Comparison of ENCODE assay signal across 8 mouse cellular contexts in genomic region chr11:116087194-116088130, GRCm38 (mm10). TPM values are rescaled to one million over a fixed set of nuclear protein-coding genes. Genes with fewer than 3 reads are reported as not detected.
DNase-seq lines count a peak whose midpoint lies in the region; ATAC-seq and TF ChIP-seq lines count a peak whose summit lies in the region.

No protein-coding gene starts in this region.

- peak; percentile 90 for TF ChIP-seq CTCF in liver, adult 2 months (IDR thresholded peaks at IDR 0.05; ENCODE audit: low read depth, low read length)

- H3K36me3 ChIP-seq in embryonic facial prominence, embryonic 14.5 days (ENCODE audit: control insufficient read depth, insufficient read depth, low read length), result peaks cover 16% of the 10 kb centered on the region
- H3K36me3 ChIP-seq in heart, embryonic 10.5 days, result peaks cover 25% of the 10 kb centered on the region
- H3K36me3 ChIP-seq in kidney, embryonic 14.5 days (ENCODE audit: control insufficient read depth, insufficient read depth, low read length), result peaks cover 16% of the 10 kb centered on the region
- H3K36me3 ChIP-seq in liver, adult 2 months (ENCODE audit: control insufficient read depth, insufficient read depth, low read length), result peaks cover 7% of the 10 kb centered on the region; the same call in 1 of the 2 replicates
- no peaks in the 10 kb centered on the region; the same call in none of the 2 replicates for H3K36me3 ChIP-seq in splenic B cell, adult 2 months (ENCODE audit: control insufficient read depth, insufficient read depth, low read length, poor library complexity, severe bottlenecking)

- peak; percentile 94 for DNase-seq in A20 (ENCODE audit: low read depth, low spot score)
- peak; percentile 92 to 94 for DNase-seq in adrenal gland, postnatal 36 days
- DNase-seq in embryonic facial prominence, embryonic 14.5 days (ENCODE audit: low spot score), result peak; percentile 88
- DNase-seq in heart, embryonic 10.5 days (ENCODE audit: low spot score), result peak; percentile 96
- DNase-seq in liver, adult 2 months (ENCODE audit: extremely low read depth, low read depth, low spot score), result peak; percentile 90
- peak; percentile 91 for DNase-seq in splenic B cell, adult 2 months (ENCODE audit: low read depth, low spot score)

- peak; percentile 84 for ATAC-seq in embryonic facial prominence, embryonic 14.5 days (ENCODE audit: low read depth)
- peak; percentile 69 for ATAC-seq in kidney, embryonic 14.5 days (ENCODE audit: low FRiP score, low TSS enrichment)
- ATAC-seq in monocyte, adult 5-6 weeks (replicated peaks; ENCODE audit: insufficient number of reproducible peaks, low FRiP score, low TSS enrichment, poor library complexity, severe bottlenecking), result peak; percentile 41

- H3K79me2 ChIP-seq in liver, adult 2 months (ENCODE audit: control insufficient read depth, insufficient read depth, low read length), result peaks cover 6% of the 10 kb centered on the region; the same call in 1 of the 2 replicates

- H3K9ac ChIP-seq in embryonic facial prominence, embryonic 14.5 days (ENCODE audit: low read depth, low read length), result peak overlapping the region; percentile 39
- peak overlapping the region; percentile 50; the same call in 1 of the 2 replicates for H3K9ac ChIP-seq in kidney, embryonic 14.5 days (ENCODE audit: low read depth, low read length)
- peak overlapping the region; percentile 72 for H3K9ac ChIP-seq in liver, adult 2 months (ENCODE audit: low read depth, low read length)

- peak overlapping the region; percentile 50 for H3K4me3 ChIP-seq in embryonic facial prominence, embryonic 14.5 days (ENCODE audit: low read depth, low read length)
- H3K4me3 ChIP-seq in heart, embryonic 10.5 days, result peak overlapping the region; percentile 63
- H3K4me3 ChIP-seq in kidney, embryonic 14.5 days (ENCODE audit: low read length), result peak overlapping the region; percentile 50
- H3K4me3 ChIP-seq in liver, adult 2 months (ENCODE audit: insufficient read depth, low read depth, low read length), result peak overlapping the region; percentile 38

- H3K4me2 ChIP-seq in embryonic facial prominence, embryonic 14.5 days (ENCODE audit: low read depth, low read length), result peak overlapping the region; percentile 64
- peak overlapping the region; percentile 54 for H3K4me2 ChIP-seq in kidney, embryonic 14.5 days (replicated peaks; ENCODE audit: low read depth, low read length)

- H3K4me1 ChIP-seq in embryonic facial prominence, embryonic 14.5 days (ENCODE audit: control insufficient read depth, insufficient read depth, low read length), result peaks cover 12% of the 10 kb centered on the region
- peaks cover 33% of the 10 kb centered on the region for H3K4me1 ChIP-seq in heart, embryonic 10.5 days
- peaks cover 12% of the 10 kb centered on the region for H3K4me1 ChIP-seq in kidney, embryonic 14.5 days (ENCODE audit: control insufficient read depth, insufficient read depth, low read length)
- H3K4me1 ChIP-seq in liver, adult 2 months (ENCODE audit: control insufficient read depth, insufficient read depth, low read length), result peaks cover 22% of the 10 kb centered on the region

- peak overlapping the region; percentile 75 for H3K27ac ChIP-seq in embryonic facial prominence, embryonic 14.5 days (replicated peaks; ENCODE audit: low read depth, low read length)
- peak overlapping the region; percentile 88 for H3K27ac ChIP-seq in heart, embryonic 10.5 days
- peak overlapping the region; percentile 76 for H3K27ac ChIP-seq in kidney, embryonic 14.5 days (ENCODE audit: low read depth, low read length)
- H3K27ac ChIP-seq in liver, adult 2 months (replicated peaks; ENCODE audit: insufficient read depth, low read depth, low read length), result peak overlapping the region; percentile 98

- no peaks in the 10 kb centered on the region for H3K27me3 ChIP-seq in embryonic facial prominence, embryonic 14.5 days (replicated peaks; ENCODE audit: control insufficient read depth, insufficient read depth, low read length)
- no peaks in the 10 kb centered on the region for H3K27me3 ChIP-seq in heart, embryonic 10.5 days (ENCODE audit: insufficient read depth, poor library complexity, severe bottlenecking)
- H3K27me3 ChIP-seq in kidney, embryonic 14.5 days (ENCODE audit: control insufficient read depth, insufficient read depth, low read length), result no peaks in the 10 kb centered on the region
- no peaks in the 10 kb centered on the region for H3K27me3 ChIP-seq in liver, adult 2 months (ENCODE audit: control insufficient read depth, insufficient read depth, low read length)
- no peaks in the 10 kb centered on the region for H3K27me3 ChIP-seq in splenic B cell, adult 2 months (ENCODE audit: control insufficient read depth, insufficient read depth, low read length, poor library complexity, severe bottlenecking)

- 2% methylated on average over 31 of the region's 31 CpGs for whole genome bisulfite sequencing in embryonic facial prominence, embryonic 14.5 days
- WGBS in heart, embryonic 10.5 days, result 5% methylated on average over 31 of the region's 31 CpGs
- 4% methylated on average over 31 of the region's 31 CpGs for WGBS in kidney, embryonic 14.5 days
- 1% methylated on average over 31 of the region's 31 CpGs for WGBS in liver, adult 2 months

- H3K9me3 ChIP-seq in embryonic facial prominence, embryonic 14.5 days (ENCODE audit: control insufficient read depth, low read length), result no peaks in the 10 kb centered on the region
- no peaks in the 10 kb centered on the region for H3K9me3 ChIP-seq in heart, embryonic 10.5 days
- H3K9me3 ChIP-seq in kidney, embryonic 14.5 days (ENCODE audit: control insufficient read depth, low read length), result no peaks in the 10 kb centered on the region

- TF ChIP-seq POLR2A in liver, adult 2 months (IDR thresholded peaks at IDR 0.05; ENCODE audit: extremely low read depth, insufficient read depth, low read length), result 0 out of 2 replicates have a peak, but pooled peaks have one; percentile 23

RNA-seq across cellular contexts. Expression of gene Wbp2, which starts 0.7 kb away (rescaled TPM):
- 100 to 1,000 TPM; 157 to 178 TPM for total RNA-seq in adrenal gland, postnatal 36 days (2021)
- polyA plus RNA-seq in embryonic facial prominence, embryonic 14.5 days (2014; fragmentation: Nextera tagmentation; extraction: Ambion mirVana), result 69.0 and 74.9 TPM in 2 replicates
- 122 and 158 TPM in 2 replicates for polyA plus RNA-seq in heart, embryonic 10.5 days (2016; fragmentation: Nextera tagmentation; extraction: Ambion mirVana)
- 55.2 and 80.2 TPM in 2 replicates for polyA plus RNA-seq in kidney, embryonic 14.5 days (2014; fragmentation: Nextera tagmentation; extraction: Ambion mirVana)
- 14.8 and 24.8 TPM in 2 replicates for total RNA-seq in liver, adult 2 months (2014; rRNA removed)
- 166 and 179 TPM in 2 replicates for polyA plus RNA-seq in liver, adult 2 months (2012; rRNA removed)
- total RNA-seq in monocyte, adult 5-6 weeks (2017), result 59.0 to 73.8 TPM (median 62.7 TPM) in 3 replicates

RNA-seq across cellular contexts. Expression of gene Unc13d, which starts 9.7 kb away (rescaled TPM):
- under 1 TPM; 0.49 to 0.66 TPM for total RNA-seq in adrenal gland, postnatal 36 days (2021)
- 2.0 and 2.6 TPM in 2 replicates for polyA plus RNA-seq in embryonic facial prominence, embryonic 14.5 days (2014; fragmentation: Nextera tagmentation; extraction: Ambion mirVana)
- polyA plus RNA-seq in heart, embryonic 10.5 days (2016; fragmentation: Nextera tagmentation; extraction: Ambion mirVana), result 6.1 and 7.2 TPM in 2 replicates
- 1.3 and 1.5 TPM in 2 replicates for polyA plus RNA-seq in kidney, embryonic 14.5 days (2014; fragmentation: Nextera tagmentation; extraction: Ambion mirVana)
- 0.37 and 0.87 TPM in 2 replicates for total RNA-seq in liver, adult 2 months (2014; rRNA removed)
- polyA plus RNA-seq in liver, adult 2 months (2012; rRNA removed), result 0.54 and 1.4 TPM in 2 replicates
- 27.7 to 53.1 TPM (median 29.1 TPM) in 3 replicates for total RNA-seq in monocyte, adult 5-6 weeks (2017)

RNA-seq across cellular contexts. Expression of gene Trim47, which starts 39.5 kb away (rescaled TPM):
- 10 to 100 TPM; 14.7 to 23.0 TPM for total RNA-seq in adrenal gland, postnatal 36 days (2021)
- 25.6 and 29.0 TPM in 2 replicates for polyA plus RNA-seq in embryonic facial prominence, embryonic 14.5 days (2014; fragmentation: Nextera tagmentation; extraction: Ambion mirVana)
- 25.9 and 38.7 TPM in 2 replicates for polyA plus RNA-seq in heart, embryonic 10.5 days (2016; fragmentation: Nextera tagmentation; extraction: Ambion mirVana)
- 12.2 and 12.8 TPM in 2 replicates for polyA plus RNA-seq in kidney, embryonic 14.5 days (2014; fragmentation: Nextera tagmentation; extraction: Ambion mirVana)
- total RNA-seq in liver, adult 2 months (2014; rRNA removed), result 2.9 and 6.6 TPM in 2 replicates
- polyA plus RNA-seq in liver, adult 2 months (2012; rRNA removed), result 4.2 and 4.6 TPM in 2 replicates
- total RNA-seq in monocyte, adult 5-6 weeks (2017), result not detected in 3 replicates

RNA-seq across cellular contexts. Expression of gene Trim65, which starts 43.5 kb away (rescaled TPM):
- total RNA-seq in adrenal gland, postnatal 36 days (2021), result 10 to 100 TPM in 1 of 2 experiments, 1 to 10 TPM in 1; 9.3 to 11.7 TPM
- polyA plus RNA-seq in embryonic facial prominence, embryonic 14.5 days (2014; fragmentation: Nextera tagmentation; extraction: Ambion mirVana), result 2.9 and 3.2 TPM in 2 replicates
- 3.6 and 3.8 TPM in 2 replicates for polyA plus RNA-seq in heart, embryonic 10.5 days (2016; fragmentation: Nextera tagmentation; extraction: Ambion mirVana)
- 3.2 and 4.1 TPM in 2 replicates for polyA plus RNA-seq in kidney, embryonic 14.5 days (2014; fragmentation: Nextera tagmentation; extraction: Ambion mirVana)
- total RNA-seq in liver, adult 2 months (2014; rRNA removed), result 3.9 and 5.8 TPM in 2 replicates
- polyA plus RNA-seq in liver, adult 2 months (2012; rRNA removed), result 7.7 and 8.3 TPM in 2 replicates
- total RNA-seq in monocyte, adult 5-6 weeks (2017), result 13.9 to 23.1 TPM (median 20.1 TPM) in 3 replicates

RNA-seq across cellular contexts. Expression of gene Mrpl38, which starts 51.2 kb away (rescaled TPM):
- total RNA-seq in adrenal gland, postnatal 36 days (2021), result 100 to 1,000 TPM in 1 of 2 experiments, 10 to 100 TPM in 1; 95.9 to 107 TPM
- polyA plus RNA-seq in embryonic facial prominence, embryonic 14.5 days (2014; fragmentation: Nextera tagmentation; extraction: Ambion mirVana), result 76.4 and 81.3 TPM in 2 replicates
- 112 and 127 TPM in 2 replicates for polyA plus RNA-seq in heart, embryonic 10.5 days (2016; fragmentation: Nextera tagmentation; extraction: Ambion mirVana)
- 111 and 114 TPM in 2 replicates for polyA plus RNA-seq in kidney, embryonic 14.5 days (2014; fragmentation: Nextera tagmentation; extraction: Ambion mirVana)
- 26.4 and 40.2 TPM in 2 replicates for total RNA-seq in liver, adult 2 months (2014; rRNA removed)
- polyA plus RNA-seq in liver, adult 2 months (2012; rRNA removed), result 63.7 and 77.7 TPM in 2 replicates
- 10.7 to 28.4 TPM (median 15.3 TPM) in 3 replicates for total RNA-seq in monocyte, adult 5-6 weeks (2017)

Comparison
In these comparisons a context has a peak if more than half of its experiments do, and no peak if none do; other contexts are left out.
1. Peak in every context shown above with its lines: DNase-seq, ATAC-seq, H3K4me3 ChIP-seq and H3K27ac ChIP-seq.